In the genomic region with DNA sequence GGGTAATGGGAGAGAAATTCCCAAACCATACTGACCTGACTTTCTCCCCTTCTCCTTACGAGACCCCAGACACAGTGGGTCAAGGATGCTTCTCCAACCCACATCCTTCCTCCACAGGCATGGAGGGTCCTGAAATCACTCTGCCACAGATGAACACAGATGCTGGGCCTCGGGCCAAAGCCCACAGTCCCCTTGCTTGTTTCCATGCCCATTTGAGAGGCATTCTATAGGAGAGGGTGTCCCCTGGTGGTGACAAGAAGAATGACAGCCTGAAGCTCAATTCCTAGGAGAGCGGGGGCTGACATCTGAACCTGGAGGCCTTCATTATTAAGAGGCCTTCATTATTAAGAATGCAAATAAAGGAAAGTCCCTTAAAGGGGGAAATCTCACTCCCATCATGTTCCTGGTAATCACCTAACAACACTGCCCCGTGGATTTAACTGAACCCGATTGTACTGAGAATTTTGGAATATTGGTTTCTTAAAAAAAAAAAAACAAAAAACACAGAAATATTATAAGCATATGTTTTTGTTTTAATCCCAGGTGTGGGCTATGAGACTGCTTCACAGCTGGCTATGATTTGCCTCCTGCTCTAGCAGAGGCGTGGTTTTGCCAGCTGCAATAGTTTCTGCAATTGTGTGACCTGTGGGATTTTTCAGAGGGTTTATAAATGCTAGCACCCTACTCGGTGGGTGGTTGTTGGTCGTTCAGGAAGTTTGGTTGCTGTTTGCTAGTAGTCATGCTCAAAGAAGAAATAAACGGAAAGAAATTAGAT, we compare ENCODE assay signal across 8 mouse cellular contexts. TPM values are rescaled to one million over a fixed set of nuclear protein-coding genes. Genes with fewer than 3 reads are reported as not detected.
DNase-seq lines count a peak whose midpoint lies in the region; ATAC-seq and TF ChIP-seq lines count a peak whose summit lies in the region.

No protein-coding gene starts in this region.

- no peak overlapping the region for H3K4me3 ChIP-seq in intestine, embryonic 14.5 days (ENCODE audit: low read depth, low read length)
- H3K4me3 ChIP-seq in intestine, embryonic 16.5 days (ENCODE audit: low read length), result no peak overlapping the region
- H3K4me3 ChIP-seq in hindbrain, embryonic 12.5 days, result no peak overlapping the region
- no peak overlapping the region for H3K4me3 ChIP-seq in left cerebral cortex, adult 2 months

- 44% methylated on average over 9 of the region's 9 CpGs for WGBS in intestine, embryonic 14.5 days
- WGBS in intestine, embryonic 16.5 days, result 43% methylated on average over 9 of the region's 9 CpGs
- WGBS in hindbrain, embryonic 12.5 days, result 37% methylated on average over 9 of the region's 9 CpGs

- no peaks in the 10 kb centered on the region for H3K36me3 ChIP-seq in intestine, embryonic 14.5 days (ENCODE audit: control insufficient read depth, insufficient read depth, low read length)
- no peaks in the 10 kb centered on the region for H3K36me3 ChIP-seq in intestine, embryonic 16.5 days (ENCODE audit: control insufficient read depth, insufficient read depth, low read length)
- no peaks in the 10 kb centered on the region for H3K36me3 ChIP-seq in hindbrain, embryonic 12.5 days

- intact Hi-C loops in left cerebral cortex, adult 2 months (cut with DNase I), result loop anchor here (1.0 kb wide), 2 partner anchors 95 to 106 kb away; a partner anchor contains a TSS

- no peaks in the 10 kb centered on the region for H3K27me3 ChIP-seq in intestine, embryonic 14.5 days (replicated peaks; ENCODE audit: control insufficient read depth, insufficient read depth, low read length)
- no peaks in the 10 kb centered on the region for H3K27me3 ChIP-seq in intestine, embryonic 16.5 days (replicated peaks; ENCODE audit: control insufficient read depth, insufficient read depth, low read length)
- no peaks in the 10 kb centered on the region for H3K27me3 ChIP-seq in hindbrain, embryonic 12.5 days

- H3K9ac ChIP-seq in intestine, embryonic 14.5 days (ENCODE audit: low read length), result no peak overlapping the region
- H3K9ac ChIP-seq in intestine, embryonic 16.5 days (ENCODE audit: low read depth, low read length), result no peak overlapping the region
- no peak overlapping the region for H3K9ac ChIP-seq in hindbrain, embryonic 12.5 days

- H3K4me1 ChIP-seq in intestine, embryonic 14.5 days (replicated peaks; ENCODE audit: control insufficient read depth, insufficient read depth, low read length), result no peaks in the 10 kb centered on the region; the same call in 1 of the 2 replicates
- no peaks in the 10 kb centered on the region for H3K4me1 ChIP-seq in intestine, embryonic 16.5 days (ENCODE audit: control insufficient read depth, insufficient read depth, low read length)
- peaks cover 20% of the 10 kb centered on the region for H3K4me1 ChIP-seq in hindbrain, embryonic 12.5 days

- H3K9me3 ChIP-seq in intestine, embryonic 14.5 days (ENCODE audit: control insufficient read depth, low read length), result no peaks in the 10 kb centered on the region
- H3K9me3 ChIP-seq in intestine, embryonic 16.5 days (ENCODE audit: control insufficient read depth, low read length), result no peaks in the 10 kb centered on the region
- no peaks in the 10 kb centered on the region for H3K9me3 ChIP-seq in hindbrain, embryonic 12.5 days (replicated peaks)

- DNase-seq in intestine, embryonic 14.5 days (ENCODE audit: low spot score), result peak; percentile 76
- peak; percentile 62 for DNase-seq in cerebellum, adult 8-10 months
- DNase-seq in forelimb bud, embryonic 11.5 days (ENCODE audit: low read depth, low spot score), result peak; percentile 90
- peak; percentile 51 to 60 for DNase-seq in left cerebral cortex, adult 2 months (ENCODE audit: extremely low spot score in 1 of 2, low spot score in 2 of 2)
- peak; percentile 81 for DNase-seq in right cerebral cortex, postnatal 4 days

- no peak; the same call in none of the 2 replicates for TF ChIP-seq CTCF in left cerebral cortex, adult 2 months (IDR thresholded peaks at IDR 0.05)

- peak; percentile 41 for ATAC-seq in intestine, embryonic 14.5 days (replicated peaks; ENCODE audit: low FRiP score, low TSS enrichment, low read depth)
- ATAC-seq in intestine, embryonic 16.5 days, result no peak
- peak; percentile 64 for ATAC-seq in hindbrain, embryonic 12.5 days (ENCODE audit: low FRiP score)
- peak; percentile 51 for ATAC-seq in megakaryocyte-erythroid progenitor cell, adult 5-6 weeks (replicated peaks; ENCODE audit: low FRiP score, low TSS enrichment, poor library complexity, severe bottlenecking)

- no peak overlapping the region for H3K4me2 ChIP-seq in intestine, embryonic 14.5 days (ENCODE audit: low read length)
- no peak overlapping the region for H3K4me2 ChIP-seq in intestine, embryonic 16.5 days (ENCODE audit: low read depth, low read length)
- H3K4me2 ChIP-seq in hindbrain, embryonic 12.5 days (replicated peaks), result no peak overlapping the region

- no peak overlapping the region for H3K27ac ChIP-seq in intestine, embryonic 14.5 days (ENCODE audit: low read depth)
- H3K27ac ChIP-seq in intestine, embryonic 16.5 days (ENCODE audit: low read length), result no peak overlapping the region
- H3K27ac ChIP-seq in hindbrain, embryonic 12.5 days, result peak overlapping the region; percentile 18; the same call in 1 of the 2 replicates
- no peak overlapping the region for H3K27ac ChIP-seq in left cerebral cortex, adult 2 months

RNA-seq across cellular contexts. Expression of a gene that starts 10.0 kb away (rescaled TPM):
- 36.7 and 37.9 TPM in 2 replicates for polyA plus RNA-seq in intestine, embryonic 14.5 days (2014; fragmentation: Nextera tagmentation; extraction: Ambion mirVana)
- polyA plus RNA-seq in intestine, embryonic 16.5 days (2015; fragmentation: Nextera tagmentation; extraction: Ambion mirVana), result 33.1 and 35.2 TPM in 2 replicates
- polyA plus RNA-seq in hindbrain, embryonic 12.5 days (2016; fragmentation: Nextera tagmentation; extraction: Ambion mirVana), result 10.6 and 15.0 TPM in 2 replicates
- total RNA-seq in left cerebral cortex, adult 2 months (2021), result 1 to 10 TPM; 2.3 to 2.6 TPM
- 23.7 and 36.7 TPM in 2 replicates for total RNA-seq in megakaryocyte-erythroid progenitor cell, adult 5-6 weeks (2014; fragmentation: Nextera tagmentation)
- 37.9 and 39.3 TPM in 2 replicates for total RNA-seq in megakaryocyte-erythroid progenitor cell, adult 5-6 weeks (2017)

RNA-seq across cellular contexts. Expression of a gene that starts 12.7 kb away (rescaled TPM):
- polyA plus RNA-seq in intestine, embryonic 14.5 days (2014; fragmentation: Nextera tagmentation; extraction: Ambion mirVana), result 0.18 and 0.27 TPM in 2 replicates
- polyA plus RNA-seq in intestine, embryonic 16.5 days (2015; fragmentation: Nextera tagmentation; extraction: Ambion mirVana), result 0.32 and 0.42 TPM in 2 replicates
- polyA plus RNA-seq in hindbrain, embryonic 12.5 days (2016; fragmentation: Nextera tagmentation; extraction: Ambion mirVana), result 0.62 and 0.82 TPM in 2 replicates
- under 1 TPM; 0.28 to 0.48 TPM for total RNA-seq in left cerebral cortex, adult 2 months (2021)
- not detected in 2 replicates for total RNA-seq in megakaryocyte-erythroid progenitor cell, adult 5-6 weeks (2014; fragmentation: Nextera tagmentation)
- total RNA-seq in megakaryocyte-erythroid progenitor cell, adult 5-6 weeks (2017), result not detected in 2 replicates
